8 mouse cellular contexts compared by ENCODE assay signal in the genomic region with DNA sequence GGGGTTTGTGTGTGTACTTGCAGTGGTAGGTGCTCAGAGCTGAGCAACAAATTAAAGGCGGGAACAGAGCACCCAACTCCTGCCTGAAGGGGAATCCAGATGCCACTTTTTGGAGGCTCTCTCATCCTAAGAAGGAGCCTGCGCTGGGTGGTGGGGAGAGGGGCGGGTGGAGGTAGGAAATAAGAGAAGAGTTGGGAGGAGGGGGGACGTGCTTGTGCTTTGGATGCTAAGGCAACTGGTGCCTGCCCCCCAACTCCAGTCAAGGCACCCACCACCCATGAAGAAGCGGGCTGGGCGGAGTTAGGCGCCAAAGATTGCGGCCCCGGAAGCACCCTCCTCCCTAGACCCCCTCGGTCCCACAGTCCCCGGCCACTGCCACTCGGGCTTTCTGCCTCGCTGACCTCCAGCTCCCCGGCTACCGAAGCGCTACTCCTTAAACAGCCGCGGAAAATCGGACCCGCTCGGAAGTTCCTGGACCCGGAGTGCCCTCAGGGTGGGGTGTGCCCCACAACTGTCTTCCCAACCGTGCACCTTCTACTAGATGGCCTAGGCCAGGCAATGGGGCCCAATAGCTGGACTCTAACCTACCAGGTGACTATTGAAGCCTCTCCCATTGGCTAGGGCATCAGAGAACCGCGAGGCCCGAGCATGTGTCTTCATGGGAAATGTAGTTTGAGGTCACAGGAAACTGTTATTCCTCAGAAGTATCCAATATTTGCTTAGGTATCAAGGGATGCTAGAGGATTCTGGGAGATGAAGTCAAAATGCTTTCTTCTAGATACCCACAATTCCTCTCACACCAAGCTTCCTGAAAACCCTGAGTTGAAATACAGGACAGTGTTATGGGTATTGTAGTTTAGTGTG. TPM values are rescaled to one million over a fixed set of nuclear protein-coding genes. Genes with fewer than 3 reads are reported as not detected.
A peak's percentile ranks its signal among the peaks of the same experiment; 100 is the strongest.
DNase-seq lines count a peak whose midpoint lies in the region; ATAC-seq lines count a peak whose summit lies in the region.

A gene (minus strand): TSS at position 560 of the 864 bp plus-strand sequence.

- peak within 1 kb of the TSS; percentile 50 for H3K9ac ChIP-seq in hindbrain, embryonic 15.5 days

- peak within 1 kb of the TSS; percentile 60 for H3K4me2 ChIP-seq in hindbrain, embryonic 15.5 days

- peak; percentile 77 for DNase-seq in T-cell, adult 2 months (ENCODE audit: low spot score)
- peak; percentile 74 to 75 for DNase-seq in cerebellum, postnatal 36 days
- peak; percentile 84 to 88 for DNase-seq in frontal cortex, postnatal 36 days (ENCODE audit: low spot score in 2 of 2)
- DNase-seq in left cerebral cortex, adult 11 months (ENCODE audit: low spot score): peak; percentile 85
- peak; percentile 82 to 89 for DNase-seq in lung, postnatal 4 days
- peak; percentile 74 for DNase-seq in retina, postnatal 7 days (ENCODE audit: low read depth, low spot score)
- peak; percentile 57 for DNase-seq in urinary bladder, adult 2 months (ENCODE audit: low spot score)

- H3K27ac ChIP-seq in hindbrain, embryonic 15.5 days (replicated peaks): peak within 1 kb of the TSS; percentile 79

- H3K27me3 ChIP-seq in hindbrain, embryonic 15.5 days: no peaks in the 10 kb centered on the region

- 19% methylated on average over 26 of the region's 26 CpGs for WGBS in hindbrain, embryonic 15.5 days

- no peaks in the 10 kb centered on the region for H3K36me3 ChIP-seq in hindbrain, embryonic 15.5 days

- H3K4me3 ChIP-seq in hindbrain, embryonic 15.5 days: peak within 1 kb of the TSS; percentile 45

- peak; percentile 100 for ATAC-seq in hindbrain, embryonic 15.5 days (ENCODE audit: low FRiP score, low read depth)

- H3K4me1 ChIP-seq in hindbrain, embryonic 15.5 days (replicated peaks): no peaks in the 10 kb centered on the region; the same call in 1 of the 2 replicates

- no peaks in the 10 kb centered on the region for H3K9me3 ChIP-seq in hindbrain, embryonic 15.5 days

RNA-seq across cellular contexts. Expression of the gene that starts here (rescaled TPM):
- 8.9 and 9.0 TPM in 2 replicates for polyA plus RNA-seq in hindbrain, embryonic 15.5 days (2015; fragmentation: Nextera tagmentation; extraction: Ambion mirVana)
- polyA plus RNA-seq in urinary bladder, adult 2 months (2012; rRNA removed): 9.5 and 10.0 TPM in 2 replicates

Comparison
In these comparisons a context has a peak if more than half of its experiments do, and no peak if none do; other contexts are left out.
1. Peak in every context shown above with its lines: DNase-seq, ATAC-seq, H3K4me3 ChIP-seq and H3K27ac ChIP-seq.